Mouse (Mus musculus) myocyte (in vitro differentiated cells): ENCODE results near the gene Ptprs.

Source experiments
- POLR2A ChIP-seq: IDR thresholded peaks from one replicate; pipeline ENCODE4 v1.6.1; 2011; ENCODE audit warnings: low read depth, mild to moderate bottlenecking, control low read depth, moderate library complexity; ENCODE audit not compliant: insufficient read length
- POLR2AphosphoS2 ChIP-seq: IDR thresholded peaks from one replicate; pipeline ENCODE4 v1.6.1; 2011; ENCODE audit warnings: low read depth, control low read depth; ENCODE audit not compliant: insufficient read length
- SRF ChIP-seq: IDR thresholded peaks from one replicate; pipeline ENCODE4 v1.6.1; 2011; ENCODE audit warnings: low read depth; ENCODE audit not compliant: control insufficient read depth, insufficient read length
- TCF3 ChIP-seq: IDR thresholded peaks from one replicate; pipeline ENCODE4 v1.6.1; 2011; ENCODE audit warnings: low read depth, control low read depth; ENCODE audit not compliant: insufficient read length
- USF1 ChIP-seq: IDR thresholded peaks from one replicate; pipeline ENCODE4 v1.6.1; 2011; ENCODE audit warnings: low read depth, mild to moderate bottlenecking, control low read depth, moderate library complexity

GRCm38 (mm10) chr17:56515690-56516410, 39.6 kb upstream of the Ptprs start:
- peak; percentile 7 for TF ChIP-seq USF1
- TF ChIP-seq POLR2A, result no peak
- no peak for TF ChIP-seq TCF3
- TF ChIP-seq SRF, result no peak
- no peak for TF ChIP-seq POLR2AphosphoS2
